Mouse (Mus musculus) G1E (cell line): ENCODE results near the gene Ptma.

Experiments used
- CTCF ChIP-seq: IDR thresholded peaks from 2 replicates; pipeline ENCODE4 v1.5.1; 2012; ENCODE audit warnings: low read depth, low read length, inconsistent platforms, mixed read lengths
- GATA1 ChIP-seq: IDR thresholded peaks from 2 replicates; pipeline ENCODE4 v1.6.1; 2012; ENCODE audit warnings: borderline replicate concordance, low read length, inconsistent platforms, mixed read lengths
- GATA2 ChIP-seq: IDR thresholded peaks from 2 replicates; pipeline ENCODE4 v1.6.1; 2012; ENCODE audit warnings: low read depth, low read length, inconsistent platforms, borderline replicate concordance
- TAL1 ChIP-seq: conservative IDR thresholded peaks from 2 replicates; pipeline ENCODE4 v1.6.1; 2012; ENCODE audit warnings: low read depth, low read length, inconsistent platforms, mixed read lengths

- no peak for TF ChIP-seq CTCF
- no peak for TF ChIP-seq GATA2
- no peak for TF ChIP-seq GATA1
- TF ChIP-seq TAL1: no peak
Measured at GRCm38 (mm10) chr1:86557872-86558271, 31.3 kb downstream of the Ptma start.
